Mouse (Mus musculus) MEL (cell line): Measurements from ENCODE around the gene Tmem132c.
A peak's percentile ranks its signal among the peaks of the same experiment; 100 is the strongest.

Experiments
- BHLHE40 ChIP-seq: IDR thresholded peaks from 2 replicates; pipeline ENCODE4 v1.6.1; 2012; ENCODE audit warnings: low read depth, mild to moderate bottlenecking, inconsistent platforms, low read length, improper control_type of control experiment, borderline replicate concordance
- CHD2 ChIP-seq: IDR thresholded peaks from 2 replicates; pipeline ENCODE4 v1.6.1; 2011; ENCODE audit warnings: low read length, improper control_type of control experiment
- CTCF ChIP-seq, 3 experiments: IDR thresholded peaks in 2 of 3; conservative IDR thresholded peaks in 1 of 3; 2 replicates each; pipeline ENCODE4 v1.5.1; 2011 to 2012; ENCODE audit warnings: low read length in 3 of 3, low read depth in 2 of 3, mild to moderate bottlenecking in 2 of 3, improper control_type of control experiment in 1 of 3, inconsistent platforms in 1 of 3, mixed read lengths in 1 of 3, moderate library complexity in 1 of 3; ENCODE audit not compliant: control insufficient read depth in 1 of 3, insufficient read depth in 1 of 3, poor library complexity in 1 of 3, severe bottlenecking in 1 of 3
- ELF1 ChIP-seq: IDR thresholded peaks from 2 replicates; pipeline ENCODE4 v1.6.1; 2014; ENCODE audit warnings: low read depth, mild to moderate bottlenecking, inconsistent platforms, low read length, improper control_type of control experiment, moderate library complexity
- POLR2A ChIP-seq, 2 experiments: IDR thresholded peaks; 2 replicates each; pipeline ENCODE4 v1.6.1; 2011 to 2012; ENCODE audit warnings: low read length in 2 of 2, mild to moderate bottlenecking in 2 of 2, control low read depth in 1 of 2, improper control_type of control experiment in 1 of 2, low read depth in 1 of 2, moderate library complexity in 1 of 2; ENCODE audit not compliant: control insufficient read depth in 1 of 2, insufficient read depth in 1 of 2, poor library complexity in 1 of 2
- RCOR1 ChIP-seq: IDR thresholded peaks from 2 replicates; pipeline ENCODE4 v1.6.1; 2012; ENCODE audit warnings: low read depth, mild to moderate bottlenecking, inconsistent platforms, low read length, improper control_type of control experiment
- ZC3H11A ChIP-seq: IDR thresholded peaks from 2 replicates; pipeline ENCODE4 v1.6.1; 2012; ENCODE audit warnings: low read depth, mild to moderate bottlenecking, inconsistent platforms, low read length, improper control_type of control experiment

- TF ChIP-seq CTCF (IDR thresholded peaks at IDR 0.05 in 2 of 3, conservative IDR thresholded peaks at IDR 0.05 in 1 of 3; ENCODE audit: control insufficient read depth in 1 of 3, insufficient read depth in 1 of 3, low read depth in 2 of 3, low read length in 3 of 3, poor library complexity in 1 of 3, severe bottlenecking in 1 of 3) (0 out of 6 replicates have a peak, but pooled peaks of 1 of the 3 experiments have one; percentile 18), RCOR1 (no peak), POLR2A (IDR thresholded peaks at IDR 0.05; ENCODE audit: control insufficient read depth in 1 of 2, insufficient read depth in 1 of 2, low read depth in 1 of 2, low read length in 2 of 2, poor library complexity in 1 of 2) (no peak), BHLHE40 (no peak), CHD2 (no peak), ZC3H11A (no peak), ELF1 (no peak)
Observed at GRCm38 (mm10) chr5:127365061-127365460, 123.5 kb downstream of the Tmem132c start.
